Mouse (Mus musculus) stomach, embryonic 16.5 days (tissue): ENCODE data around the gene Prkch. TPM values are rescaled to one million over a fixed set of nuclear protein-coding genes. Genes with fewer than 3 reads are reported as not detected.

Experiments used
- ATAC-seq: fragments of 200-750 bp; cut with Nextera tagmentation; 2 replicates; pipeline ENCODE4 v1.8.0; 2017; ENCODE audit warnings: moderate number of reproducible peaks, moderate TSS enrichment; ENCODE audit not compliant: insufficient read depth, low FRiP score
- H3K27ac ChIP-seq: fragments of 300-500 bp; sonication (generic); 2 replicates; pipeline ENCODE4 v1.5.1; 2014; ENCODE audit warnings: low read length
- H3K27me3 ChIP-seq: fragments of 300-500 bp; sonication (generic); 2 replicates; pipeline ENCODE4 v1.6.1; 2014; ENCODE audit warnings: low read length, control low read depth, mixed read lengths; ENCODE audit not compliant: control insufficient read depth, insufficient read depth
- H3K36me3 ChIP-seq: fragments of 300-500 bp; sonication (generic); 2 replicates; pipeline ENCODE4 v1.6.1; 2014; ENCODE audit warnings: low read length; ENCODE audit not compliant: control insufficient read depth, insufficient read depth
- H3K4me1 ChIP-seq: fragments of 300-500 bp; sonication (generic); 2 replicates; pipeline ENCODE4 v1.6.1; 2014; ENCODE audit warnings: low read length, control low read depth, mixed read lengths; ENCODE audit not compliant: control insufficient read depth, insufficient read depth
- H3K4me2 ChIP-seq: fragments of 300-500 bp; sonication (generic); 2 replicates; pipeline ENCODE4 v1.6.1; 2014; ENCODE audit warnings: low read depth, low read length, mixed read lengths
- H3K4me3 ChIP-seq: fragments of 300-500 bp; sonication (generic); replicated peaks from 2 replicates; pipeline ENCODE4 v1.5.1; 2014; ENCODE audit warnings: mild to moderate bottlenecking, low read length
- H3K9ac ChIP-seq: fragments of 300-500 bp; sonication (generic); 2 replicates; pipeline ENCODE4 v1.6.1; 2014; ENCODE audit warnings: low read length
- H3K9me3 ChIP-seq: fragments of 300-500 bp; sonication (generic); replicated peaks from 2 replicates; pipeline ENCODE4 v1.6.1; 2016; ENCODE audit warnings: low read length, control low read depth; ENCODE audit not compliant: control insufficient read depth
- WGBS: fragments of 180-500 bp; shearing (Covaris S2); extraction: QIAGEN DNeasy Blood & Tissue Kit; methylation state at CpG from one replicate; pipeline ENCODE4 v1.1.7; 2014; 5-methylcytosine and 5-hydroxymethylcytosine counted together
- polyA plus RNA-seq: library from polyadenylated mRNA; unstranded; fragments of >200 nt; fragmentation: Nextera tagmentation; extraction: Ambion mirVana; gene quantifications from 2 replicates; pipeline ENCODE4 v1.2.1, GENCODE M21; 2015

Gene Prkch
- polyA plus RNA-seq, 1 experiment from 2014 or later = 9.8 TPM

DNA sequence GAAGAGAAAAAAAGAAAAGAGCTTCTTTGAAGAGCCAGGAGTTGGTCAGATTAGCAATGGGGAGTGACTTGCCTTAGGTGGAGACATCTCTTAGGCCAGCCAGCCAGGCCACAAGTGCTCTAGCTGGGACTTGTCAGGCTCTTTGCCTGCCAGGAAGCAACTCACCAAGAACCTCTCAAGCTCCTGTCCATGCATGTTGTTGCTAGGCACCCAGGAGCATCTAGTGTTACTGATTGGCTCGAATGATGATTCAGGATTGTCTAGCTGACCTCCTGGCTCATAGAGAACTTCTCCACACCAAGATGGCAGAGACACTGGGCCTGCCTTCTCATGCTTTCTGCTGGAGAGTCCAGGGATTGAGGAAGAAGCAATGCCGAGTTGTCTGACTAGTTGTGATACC is 230.3 kb downstream of the Prkch start:
- Histone ChIP-seq H3K4me3 (no peak overlapping the region), H3K36me3 (no peaks in the 10 kb centered on the region), H3K27ac (no peak overlapping the region), H3K4me1 (peaks cover 18% of the 10 kb centered on the region), H3K4me2 (no peak overlapping the region), H3K9me3 (no peaks in the 10 kb centered on the region), H3K9ac (no peak overlapping the region), H3K27me3 (no peaks in the 10 kb centered on the region)
- no peak for ATAC-seq
- WGBS = 76% methylated on average over 2 of the region's 2 CpGs

DNA sequence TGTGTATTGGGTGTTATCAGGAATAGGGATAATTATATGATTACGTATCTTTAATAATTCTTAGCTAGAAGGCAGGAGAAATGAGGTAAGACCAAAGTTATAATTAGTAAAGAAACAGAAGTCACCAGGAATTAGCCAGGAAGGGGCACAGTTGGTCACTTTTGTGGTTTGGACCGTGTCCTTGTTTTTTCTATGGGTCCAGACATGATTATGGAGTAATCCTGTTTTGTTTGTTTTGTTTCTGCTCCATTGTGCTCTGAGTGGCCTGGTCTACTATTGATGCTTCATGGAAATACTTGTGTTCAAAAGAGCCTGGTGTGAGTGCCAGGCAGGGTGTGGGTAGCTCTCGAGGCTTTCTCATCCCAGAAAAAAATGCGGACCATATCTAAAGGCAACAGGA is 230.9 kb downstream of the Prkch start:
- Histone ChIP-seq H3K36me3 (no peaks in the 10 kb centered on the region), H3K4me3 (no peak overlapping the region), H3K27me3 (no peaks in the 10 kb centered on the region), H3K4me2 (no peak overlapping the region), H3K9ac (no peak overlapping the region), H3K9me3 (no peaks in the 10 kb centered on the region), H3K27ac (no peak overlapping the region), H3K4me1 (peaks cover 13% of the 10 kb centered on the region)
- 85% methylated on average over 4 of the region's 4 CpGs for WGBS
- ATAC-seq = no peak

DNA sequence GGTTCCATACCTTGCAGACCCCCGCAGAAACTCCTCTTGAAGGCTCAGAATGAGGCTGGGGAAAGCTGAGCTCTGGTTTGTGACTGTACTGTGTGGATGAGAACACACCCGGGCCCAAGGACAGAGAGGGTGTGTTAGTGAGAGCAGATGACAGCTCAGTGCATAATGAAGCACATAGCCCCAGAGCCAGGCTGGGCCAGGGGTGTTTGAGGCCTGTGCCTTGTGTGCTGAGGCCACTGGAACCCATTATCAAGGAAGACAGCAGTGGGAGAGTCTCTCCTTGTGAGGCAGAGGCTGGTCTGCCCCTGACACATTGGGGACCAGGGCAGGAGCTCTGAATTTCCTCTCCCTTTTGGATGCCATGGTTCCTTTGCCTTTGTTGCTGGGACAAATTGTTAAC is 231.3 kb downstream of the Prkch start:
- no peak overlapping the region for H3K9ac ChIP-seq
- no peak overlapping the region for H3K4me2 ChIP-seq
- WGBS = 59% methylated on average over 2 of the region's 2 CpGs
- ATAC-seq = no peak
- peaks cover 8% of the 10 kb centered on the region for H3K4me1 ChIP-seq
- H3K27ac ChIP-seq = no peak overlapping the region
- H3K27me3 ChIP-seq = no peaks in the 10 kb centered on the region
- H3K4me3 ChIP-seq = no peak overlapping the region
- no peaks in the 10 kb centered on the region for H3K9me3 ChIP-seq
- H3K36me3 ChIP-seq = no peaks in the 10 kb centered on the region

DNA sequence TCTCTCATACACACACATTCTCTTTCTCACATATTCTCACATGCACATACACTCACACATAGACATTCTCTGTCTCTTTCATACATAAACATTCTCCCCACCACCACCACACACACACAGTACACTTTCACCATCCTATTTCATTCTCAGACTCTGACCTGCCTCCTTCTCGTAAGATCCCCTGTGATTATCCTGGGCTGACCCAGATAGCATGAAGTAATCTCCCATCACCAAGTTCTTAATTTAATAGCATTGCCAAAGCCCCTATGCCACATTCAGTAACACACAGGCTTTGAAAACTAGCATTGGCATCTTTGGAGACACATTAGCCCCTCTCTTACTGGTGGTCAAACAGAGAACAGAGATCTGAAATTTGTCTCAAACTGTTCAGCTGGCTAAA is 232.3 kb downstream of the Prkch start:
- Histone ChIP-seq H3K9me3 (no peaks in the 10 kb centered on the region), H3K4me2 (no peak overlapping the region), H3K4me1 (peaks cover 8% of the 10 kb centered on the region; the same call in 1 of the 2 replicates), H3K27me3 (no peaks in the 10 kb centered on the region), H3K27ac (no peak overlapping the region), H3K9ac (no peak overlapping the region), H3K4me3 (no peak overlapping the region), H3K36me3 (no peaks in the 10 kb centered on the region)
- 85% methylated on average over 1 of the region's 1 CpGs for WGBS
- ATAC-seq = no peak

DNA sequence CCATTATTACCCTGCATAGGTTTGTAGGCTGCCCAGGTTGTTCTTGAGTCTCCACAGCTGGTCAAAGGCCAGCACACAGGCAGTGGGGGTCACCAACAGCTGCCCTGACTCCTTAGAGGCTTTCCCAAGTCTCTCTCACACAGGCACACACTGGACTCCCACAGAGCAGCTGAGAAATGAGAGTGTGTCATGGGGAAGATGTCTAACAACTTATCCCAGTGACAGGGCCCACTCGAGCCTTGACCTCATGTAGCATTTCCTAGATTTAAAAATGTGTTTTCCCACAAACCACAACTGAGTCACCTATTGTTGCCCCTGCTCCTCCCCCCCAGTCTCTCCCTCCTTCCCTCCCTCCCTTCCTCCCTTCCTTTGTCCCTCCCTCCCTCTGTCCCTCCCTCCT is 234.2 kb downstream of the Prkch start:
- Histone ChIP-seq H3K9me3 (no peaks in the 10 kb centered on the region), H3K27ac (no peak overlapping the region), H3K4me3 (no peak overlapping the region), H3K4me2 (no peak overlapping the region), H3K27me3 (no peaks in the 10 kb centered on the region), H3K36me3 (no peaks in the 10 kb centered on the region), H3K9ac (no peak overlapping the region), H3K4me1 (no peaks in the 10 kb centered on the region)
- no peak for ATAC-seq
- WGBS = 43% methylated on average over 1 of the region's 1 CpGs

DNA sequence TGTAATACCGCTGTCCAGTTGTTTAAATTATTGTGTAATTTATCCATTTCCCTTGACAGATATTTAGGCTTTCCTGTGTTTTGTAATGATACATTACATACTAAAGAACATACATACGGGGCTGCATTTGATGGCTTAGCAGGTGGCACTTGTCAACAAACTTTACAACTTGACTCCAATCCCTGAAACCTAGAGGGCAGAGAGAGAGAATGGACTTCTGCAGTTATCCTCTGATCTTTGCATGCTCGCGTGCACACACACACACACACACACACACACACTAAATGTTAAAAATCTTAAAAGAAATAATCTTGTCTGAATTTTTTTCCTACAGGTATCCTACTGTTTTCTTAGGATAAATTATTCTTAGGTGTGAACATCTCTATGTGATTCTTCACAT is 236.6 kb downstream of the Prkch start:
- Histone ChIP-seq H3K36me3 (no peaks in the 10 kb centered on the region), H3K27me3 (no peaks in the 10 kb centered on the region), H3K4me3 (no peak overlapping the region), H3K9me3 (no peaks in the 10 kb centered on the region), H3K4me1 (no peaks in the 10 kb centered on the region), H3K4me2 (no peak overlapping the region), H3K27ac (no peak overlapping the region), H3K9ac (no peak overlapping the region)
- no peak for ATAC-seq
- 53% methylated on average over 4 of the region's 4 CpGs for WGBS

DNA sequence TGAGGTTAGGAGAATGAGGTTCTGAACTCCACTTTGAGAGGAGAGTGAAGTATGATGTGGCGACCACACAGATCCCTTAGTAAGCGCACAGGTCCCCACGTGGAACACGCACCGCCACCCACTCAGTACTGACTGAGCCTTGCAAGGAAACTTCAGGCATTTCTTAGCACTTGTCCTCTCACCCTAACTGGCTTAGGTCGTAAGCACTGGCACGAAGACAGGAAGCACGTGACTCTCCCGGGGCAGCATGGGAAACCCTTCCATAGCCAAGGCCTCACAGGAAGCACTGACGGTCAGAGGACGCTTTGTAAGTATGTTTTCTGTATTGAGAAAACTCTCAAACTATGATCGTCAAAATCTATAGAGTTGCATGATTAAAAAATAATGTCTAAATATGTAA is 237.7 kb downstream of the Prkch start:
- no peaks in the 10 kb centered on the region for H3K4me1 ChIP-seq
- 85% methylated on average over 12 of the region's 12 CpGs for WGBS

DNA sequence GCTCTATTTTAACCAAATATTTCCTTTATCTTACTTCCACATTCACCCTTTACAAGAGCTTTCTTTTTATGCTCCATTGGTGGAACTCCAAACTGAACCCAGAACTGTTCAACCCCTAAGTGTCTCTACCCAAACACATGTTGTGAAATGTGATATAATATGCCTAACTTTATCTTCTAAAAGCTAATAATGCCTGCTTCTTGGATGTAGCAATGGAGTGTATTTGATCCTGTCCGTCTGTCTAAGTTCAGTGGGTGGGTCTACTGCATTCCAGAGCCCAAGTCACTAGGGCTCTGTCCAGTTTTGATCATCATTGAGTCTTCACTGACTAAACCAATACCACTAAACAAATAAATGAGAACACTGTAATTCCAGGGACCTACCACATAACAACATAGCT is 240.2 kb downstream of the Prkch start:
- no peak overlapping the region for H3K4me3 ChIP-seq
- no peak overlapping the region for H3K27ac ChIP-seq
- no peaks in the 10 kb centered on the region for H3K27me3 ChIP-seq
- no peaks in the 10 kb centered on the region for H3K36me3 ChIP-seq
- H3K4me1 ChIP-seq = no peaks in the 10 kb centered on the region
- H3K4me2 ChIP-seq = no peak overlapping the region
- 64% methylated on average over 1 of the region's 1 CpGs for WGBS
- no peak for ATAC-seq
- no peaks in the 10 kb centered on the region for H3K9me3 ChIP-seq
- no peak overlapping the region for H3K9ac ChIP-seq

More for the DNA sequence above, 237.7 kb downstream of the Prkch start:
- H3K27me3 ChIP-seq = no peaks in the 10 kb centered on the region
- no peak overlapping the region for H3K27ac ChIP-seq
- H3K4me3 ChIP-seq = no peak overlapping the region
- no peaks in the 10 kb centered on the region for H3K9me3 ChIP-seq
- ATAC-seq = no peak
- H3K4me2 ChIP-seq = no peak overlapping the region
- H3K36me3 ChIP-seq = no peaks in the 10 kb centered on the region
- H3K9ac ChIP-seq = no peak overlapping the region
